Mouse (Mus musculus): ENCODE measurements around the gene Gng7.
A peak's percentile ranks its signal among the peaks of the same experiment; 100 is the strongest.

Gene Gng7

DNA sequence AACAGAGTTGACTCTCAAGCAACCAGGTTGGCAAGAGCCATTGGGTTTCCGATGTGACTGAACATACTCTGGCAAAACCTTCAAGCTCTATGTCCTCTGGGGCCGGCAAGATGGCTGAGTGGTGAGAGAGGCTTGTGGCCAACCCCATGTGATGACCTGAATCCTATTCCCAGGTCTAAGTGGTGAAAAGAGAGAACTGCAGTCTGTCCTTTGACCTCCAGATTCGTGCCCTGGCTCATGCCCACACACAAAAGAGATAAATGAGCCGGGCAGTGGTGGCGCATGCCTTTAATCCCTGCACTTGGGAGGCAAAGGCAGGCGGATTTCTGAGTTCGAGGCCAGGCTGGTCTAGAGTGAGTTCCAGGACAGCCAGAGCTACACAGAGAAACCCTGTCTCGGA, 44.6 kb downstream of the Gng7 start:
- DNase-seq (ENCODE audit: low read depth in 2 of 2, low spot score in 2 of 2): no peak

GRCm38 (mm10) chr10:80969298-80969697, 45.4 kb downstream of the Gng7 start:
- DNase-seq (ENCODE audit: low read depth in 2 of 2, low spot score in 2 of 2): no peak

- no peak for DNase-seq (ENCODE audit: low read depth in 2 of 2, low spot score in 2 of 2)
Observed at GRCm38 (mm10) chr10:80968106-80968505, 46.6 kb downstream of the Gng7 start.

DNA sequence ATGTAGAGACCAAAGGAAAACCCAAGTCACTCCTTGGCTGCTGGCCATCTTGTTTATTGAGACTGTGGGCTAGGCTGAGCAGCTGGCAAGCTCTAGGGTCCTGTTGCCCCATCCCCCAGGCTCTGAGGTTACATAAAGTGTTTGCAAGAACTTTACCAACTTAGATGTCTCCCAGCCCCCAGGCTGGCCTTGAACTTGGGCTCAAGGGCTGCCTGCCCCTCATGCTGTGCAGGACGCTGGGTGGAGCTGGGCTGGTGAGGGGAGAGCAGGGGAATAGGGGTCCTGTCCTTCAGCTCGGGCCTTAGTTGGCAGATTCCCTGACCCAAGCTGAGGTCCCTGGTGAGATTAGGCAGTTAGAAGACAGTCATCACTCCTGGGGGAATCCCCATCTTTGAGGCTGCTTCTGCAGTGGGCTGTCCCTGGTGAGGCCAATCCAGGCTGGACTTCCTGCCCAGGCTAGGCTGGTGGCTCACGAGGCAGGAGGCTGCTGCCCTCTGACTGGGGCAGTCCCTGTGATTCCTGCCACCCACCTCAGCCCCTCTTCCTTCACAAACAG, 47.6 kb downstream of the Gng7 start:
- no peak for DNase-seq (ENCODE audit: low read depth in 2 of 2, low spot score in 2 of 2)

- DNase-seq (ENCODE audit: low read depth in 2 of 2, low spot score in 2 of 2): no peak
Observed at GRCm38 (mm10) chr10:80966296-80966695, 48.4 kb downstream of the Gng7 start.

DNA sequence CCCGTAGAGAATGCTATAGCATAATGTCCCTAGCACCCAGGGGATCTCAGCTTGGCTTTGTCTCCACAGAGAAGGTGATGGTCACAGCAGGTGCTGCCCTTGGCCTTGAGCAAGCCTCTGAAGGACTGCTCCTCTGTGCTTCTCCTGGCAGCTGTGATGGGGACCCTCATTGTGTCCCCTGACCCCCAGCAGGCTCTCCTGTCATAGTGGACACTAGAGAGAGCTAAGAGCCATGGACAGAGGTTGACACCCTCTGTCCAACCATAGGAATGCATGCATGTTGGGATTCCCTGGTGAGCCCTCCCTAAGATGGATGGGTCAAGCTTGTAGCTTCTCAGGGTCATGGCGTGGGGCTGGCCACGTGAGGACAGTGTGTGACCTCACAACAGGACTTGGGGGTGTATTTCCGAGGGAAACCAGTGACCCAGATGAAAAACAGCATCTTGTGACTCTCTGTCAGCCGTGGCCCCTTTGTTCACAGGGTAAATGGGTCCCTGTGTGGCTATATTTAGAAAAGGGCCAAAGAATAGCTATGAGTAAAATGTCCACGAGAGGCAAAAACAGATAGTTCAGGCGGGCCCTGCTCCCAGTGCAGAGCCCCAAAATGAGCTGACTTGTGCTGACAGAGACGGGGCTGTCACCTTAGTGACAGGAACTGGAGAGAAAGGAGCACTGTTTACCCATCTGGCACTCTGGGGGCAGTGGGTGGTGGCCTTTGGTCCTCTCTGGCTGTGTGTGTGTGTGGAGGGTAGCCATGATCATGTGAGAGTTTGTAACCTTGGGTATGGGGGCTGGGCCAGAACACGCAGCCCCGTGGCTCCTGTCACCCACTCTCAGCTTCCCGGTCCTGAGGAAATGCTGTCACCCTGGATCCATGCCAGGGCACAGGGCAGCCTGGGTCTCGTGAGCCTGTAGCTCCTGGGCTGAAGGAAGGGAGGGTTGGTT, 51.4 kb downstream of the Gng7 start:
- DNase-seq (ENCODE audit: low read depth in 2 of 2, low spot score in 2 of 2): no peak

DNA sequence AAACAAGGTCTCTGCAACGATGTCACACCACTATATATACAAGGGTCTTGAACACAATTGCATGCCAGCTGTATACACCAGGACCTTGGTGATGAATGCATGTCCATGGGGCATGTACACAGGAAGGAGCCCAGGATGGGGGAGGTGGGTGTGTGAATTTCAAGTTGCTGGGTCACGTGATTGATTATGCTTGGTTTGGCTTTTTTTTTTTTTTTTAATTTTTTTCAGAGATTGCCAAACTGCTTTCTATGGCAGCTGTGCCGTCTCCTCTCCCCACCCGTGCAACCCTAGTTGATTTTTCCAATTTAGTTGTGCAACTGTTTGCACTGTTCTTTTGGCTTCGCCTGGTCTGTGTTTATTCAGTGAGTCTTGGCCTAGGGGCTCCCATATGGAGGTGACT, 52.2 kb downstream of the Gng7 start:
- DNase-seq (ENCODE audit: low read depth in 2 of 2, low spot score in 2 of 2): no peak

DNA sequence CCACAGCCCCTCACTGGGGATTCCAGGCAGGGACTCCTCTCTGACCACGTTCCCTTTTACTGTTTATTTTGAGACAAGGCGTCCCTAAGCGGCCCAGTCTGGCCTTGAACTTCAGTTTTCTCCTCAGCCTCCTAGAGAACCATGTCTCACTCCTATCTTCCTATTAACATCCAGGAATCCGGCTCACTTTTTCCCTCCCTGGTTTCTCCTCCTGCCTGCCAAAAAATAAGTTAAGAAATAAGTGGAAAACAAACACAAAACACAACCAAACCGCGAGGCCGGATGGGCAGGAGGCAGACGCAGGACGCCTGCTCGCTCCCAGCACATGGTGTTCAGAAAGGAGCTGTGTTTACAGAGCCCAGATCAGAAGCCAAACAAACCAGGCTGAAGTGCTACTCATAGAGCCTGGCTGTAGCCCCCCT, 52.7 kb downstream of the Gng7 start:
- DNase-seq (ENCODE audit: low read depth in 2 of 2, low spot score in 2 of 2): no peak

DNA sequence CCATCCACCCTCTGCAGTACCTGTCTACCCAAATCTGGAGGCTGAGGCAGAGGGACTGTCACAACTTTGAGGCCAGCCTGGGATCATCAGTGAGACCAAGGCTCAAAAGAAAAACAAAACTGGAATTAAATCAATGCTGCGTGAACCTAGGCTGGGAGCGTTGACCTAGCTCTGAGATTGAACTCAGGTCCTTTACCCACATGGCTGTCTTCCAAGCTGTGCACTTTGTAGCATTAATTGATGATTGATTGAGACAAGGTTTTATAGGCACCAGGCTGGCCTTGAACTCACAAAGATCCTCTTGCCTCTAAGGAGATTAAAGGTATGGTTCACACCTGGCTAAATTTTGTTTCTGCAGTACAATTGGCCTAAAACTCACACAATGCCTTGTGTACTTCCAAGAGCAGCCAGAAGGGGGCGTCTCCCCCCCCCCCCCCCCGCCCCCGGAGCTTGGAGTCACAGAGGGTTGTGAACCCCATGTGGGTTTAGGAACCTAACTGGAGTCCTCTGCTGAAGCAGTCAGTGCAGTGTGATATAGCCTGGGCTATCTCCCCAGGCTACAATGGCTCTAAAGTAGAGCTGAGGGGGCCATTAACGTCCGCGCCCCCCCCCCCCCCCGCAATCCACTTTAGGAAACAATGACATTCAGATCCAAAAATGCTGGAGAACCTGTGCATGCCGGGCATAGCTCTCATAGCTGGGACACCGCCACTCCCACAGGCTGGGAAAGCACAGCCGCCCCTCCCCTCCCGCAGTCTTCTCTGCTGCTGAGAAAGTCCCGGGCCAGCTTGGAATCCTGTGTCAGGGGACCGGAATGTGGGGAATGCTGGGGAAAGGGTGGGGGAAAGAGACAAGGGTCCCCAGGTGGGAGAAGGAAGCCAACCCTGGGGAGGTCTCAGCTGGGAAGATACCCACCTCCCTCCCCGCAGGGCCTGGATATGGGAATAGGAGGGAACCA, 53.9 kb downstream of the Gng7 start:
- peak in 1 of 2 experiments; percentile 14 for DNase-seq (ENCODE audit: low read depth in 2 of 2, low spot score in 2 of 2)

GRCm38 (mm10) chr10:80958979-80959637, 55.6 kb downstream of the Gng7 start:
- no peak for DNase-seq (ENCODE audit: low read depth in 2 of 2, low spot score in 2 of 2)

DNA sequence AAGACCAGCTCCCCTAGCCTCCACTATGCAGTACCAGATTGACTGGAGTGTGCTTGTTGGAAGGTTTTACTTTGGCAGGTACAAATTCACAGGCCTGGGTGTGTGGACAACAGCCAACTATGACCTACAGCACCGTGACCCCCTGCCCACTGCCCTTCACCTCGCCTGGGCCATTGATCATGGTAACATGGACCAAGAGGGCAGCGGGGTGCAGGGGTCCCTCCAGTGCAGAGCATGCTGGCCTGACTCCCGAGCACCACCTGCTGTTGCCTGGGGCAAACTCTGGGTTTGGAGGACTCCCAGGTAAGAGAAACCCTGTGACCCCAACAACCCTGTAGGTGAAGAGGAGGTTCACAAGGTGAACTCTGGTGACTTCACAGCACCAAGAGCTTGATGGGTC, 57.0 kb downstream of the Gng7 start:
- DNase-seq (ENCODE audit: low read depth in 2 of 2, low spot score in 2 of 2): no peak

DNA sequence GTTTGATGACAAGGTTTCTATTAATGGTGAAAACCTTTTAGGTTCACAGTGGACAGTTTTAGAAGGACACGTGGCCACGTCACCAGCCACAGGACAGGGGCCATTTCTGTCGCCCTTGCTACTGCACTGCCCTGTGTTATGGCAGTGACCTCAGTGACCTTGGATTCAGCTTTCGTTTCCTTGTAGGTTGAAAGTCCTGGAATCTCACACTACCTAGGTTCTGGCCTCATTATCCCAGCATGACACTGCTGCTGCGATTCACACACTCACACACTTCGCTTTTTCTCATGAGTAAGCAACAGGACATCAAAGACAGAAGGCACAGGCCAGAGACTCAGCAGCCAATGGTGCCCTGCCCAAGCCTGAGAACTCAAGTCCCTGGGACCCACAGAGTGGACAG, 57.8 kb downstream of the Gng7 start:
- no peak for DNase-seq (ENCODE audit: low read depth in 2 of 2, low spot score in 2 of 2)

DNA sequence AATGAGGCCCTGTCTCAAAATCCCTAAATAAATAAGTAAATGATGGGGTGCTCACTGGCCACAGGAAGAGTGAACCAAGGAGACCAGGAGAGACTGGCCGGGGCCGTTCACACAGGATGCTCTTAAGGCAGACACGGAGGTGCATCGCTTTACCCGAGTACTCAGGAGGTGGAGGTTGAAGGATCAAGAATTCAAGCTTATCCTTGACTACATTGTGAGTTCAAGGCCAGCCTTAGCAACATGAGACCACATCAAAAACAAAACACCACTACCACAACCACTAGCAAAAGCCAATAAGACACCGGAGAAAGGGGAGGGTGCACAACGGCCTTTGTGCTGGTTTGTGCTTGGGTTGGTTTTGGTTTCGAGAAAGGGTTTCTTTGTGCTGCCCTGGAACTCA, 58.4 kb downstream of the Gng7 start:
- DNase-seq (ENCODE audit: low read depth in 2 of 2, low spot score in 2 of 2): no peak

- peak; percentile 36 to 60 for DNase-seq (ENCODE audit: low read depth in 2 of 2, low spot score in 2 of 2)
Observed at GRCm38 (mm10) chr10:80955536-80955935, 59.2 kb downstream of the Gng7 start.

DNA sequence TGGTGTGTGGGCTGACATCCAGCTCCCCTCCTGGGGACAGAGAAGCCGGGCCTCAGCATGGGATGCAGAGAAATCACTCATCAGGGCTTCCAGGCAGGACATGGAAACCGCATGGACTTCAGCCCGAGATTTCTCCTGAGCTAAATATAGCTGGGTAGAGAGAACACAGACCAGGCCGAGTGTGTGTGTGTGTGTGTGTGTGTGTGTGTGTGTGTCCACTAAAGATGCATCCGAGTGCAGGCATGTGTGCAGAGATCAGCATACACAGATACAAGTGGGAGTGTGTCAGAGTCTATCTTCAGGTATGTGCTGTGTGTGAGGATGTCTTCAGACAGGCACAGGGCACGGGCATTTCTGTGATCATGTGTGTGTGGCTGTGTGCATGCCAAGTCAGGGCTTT, 59.9 kb downstream of the Gng7 start:
- DNase-seq (ENCODE audit: low read depth in 2 of 2, low spot score in 2 of 2): no peak

DNA sequence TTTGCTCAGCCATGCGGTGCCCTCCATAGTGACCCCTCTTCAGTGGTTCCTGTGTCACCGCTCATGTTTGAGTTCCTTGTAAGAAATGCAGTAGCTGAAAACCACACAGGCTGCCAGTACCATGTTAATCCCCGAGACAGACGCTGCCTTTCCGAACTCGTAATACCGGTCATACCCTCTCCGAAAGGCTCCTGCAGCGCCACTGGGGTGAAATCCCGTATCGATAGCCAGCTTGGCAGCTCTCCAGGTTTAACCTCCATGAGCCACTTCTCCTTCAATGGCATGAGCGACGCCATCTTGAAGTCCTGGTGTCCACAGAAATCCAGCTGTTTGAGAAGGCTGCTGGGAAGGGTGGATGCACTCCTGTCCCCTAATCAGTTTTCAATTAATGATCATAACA, 60.3 kb downstream of the Gng7 start:
- no peak for DNase-seq (ENCODE audit: low read depth in 2 of 2, low spot score in 2 of 2)

DNA sequence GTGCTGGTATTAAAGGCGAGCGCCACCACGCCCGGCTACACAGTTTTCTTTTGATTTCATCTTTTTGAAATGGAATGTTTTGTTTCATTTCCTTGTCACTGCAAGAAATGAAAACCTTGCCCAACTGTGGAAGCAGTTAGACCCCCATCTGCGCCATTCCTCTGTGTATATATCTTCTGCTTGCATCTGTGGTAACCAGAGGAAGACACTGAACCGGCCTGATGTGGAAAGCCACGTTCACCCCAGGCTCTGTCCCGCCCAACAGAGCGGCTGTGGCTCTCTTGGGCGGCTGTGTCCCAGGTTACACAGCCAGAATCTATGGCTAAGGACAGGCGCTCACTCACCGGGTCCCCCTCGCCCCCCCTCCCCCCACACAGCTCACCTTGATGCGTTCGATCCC, 62.3 kb downstream of the Gng7 start:
- no peak for DNase-seq (ENCODE audit: low read depth in 2 of 2, low spot score in 2 of 2)

GRCm38 (mm10) chr10:80951761-80952390, 62.9 kb downstream of the Gng7 start:
- no peak for DNase-seq (ENCODE audit: low read depth in 2 of 2, low spot score in 2 of 2)

DNA sequence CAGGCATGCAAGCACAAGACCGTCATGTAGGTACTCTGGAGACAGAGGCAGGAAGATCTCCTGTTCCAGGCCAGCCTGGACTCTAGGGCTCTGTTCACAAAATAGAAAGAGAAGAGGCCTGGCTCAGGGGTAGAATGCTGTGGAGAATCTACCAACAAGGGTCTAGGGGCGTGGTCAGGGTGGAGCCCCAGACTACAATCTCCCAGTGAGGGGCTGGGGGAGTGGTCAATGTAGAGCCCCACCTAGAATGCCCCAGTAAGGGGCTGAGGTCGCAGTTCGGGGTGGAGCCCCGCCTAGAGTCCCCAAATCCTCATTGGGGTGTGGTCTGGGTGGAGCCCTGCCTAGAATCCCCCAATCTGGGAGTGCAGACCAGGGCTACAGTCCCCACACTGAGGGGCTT, 64.4 kb downstream of the Gng7 start:
- DNase-seq (ENCODE audit: low read depth in 2 of 2, low spot score in 2 of 2): no peak

GRCm38 (mm10) chr10:80949081-80949480, 65.7 kb downstream of the Gng7 start:
- no peak for DNase-seq (ENCODE audit: low read depth in 2 of 2, low spot score in 2 of 2)

GRCm38 (mm10) chr10:80948570-80948969, 66.2 kb downstream of the Gng7 start:
- no peak for DNase-seq (ENCODE audit: low read depth in 2 of 2, low spot score in 2 of 2)
